8 mouse cellular contexts compared by ENCODE assay signal in genomic region chr6:54680891-54681745, GRCm38 (mm10). TPM values are rescaled to one million over a fixed set of nuclear protein-coding genes. Genes with fewer than 3 reads are reported as not detected.
DNase-seq lines count a peak whose midpoint lies in the region; ATAC-seq lines count a peak whose summit lies in the region.

Mturn (plus strand) TSS chr6:54681624.

- H3K4me2 ChIP-seq in intestine, embryonic 14.5 days (ENCODE audit: low read length), result peak within 1 kb of the TSS; percentile 91

- peak within 1 kb of the TSS; percentile 49 for H3K9ac ChIP-seq in intestine, embryonic 14.5 days (ENCODE audit: low read length)

- 3% methylated on average over 39 of the region's 48 CpGs for WGBS in intestine, embryonic 14.5 days

- no peaks in the 10 kb centered on the region for H3K9me3 ChIP-seq in intestine, embryonic 14.5 days (ENCODE audit: control insufficient read depth, low read length)

- peak within 1 kb of the TSS; percentile 75 for H3K4me3 ChIP-seq in intestine, embryonic 14.5 days (ENCODE audit: low read depth, low read length)

- intact Hi-C loops in gastrocnemius, postnatal 14 days (cut with DNase I; ENCODE audit: low total_unique reads), result no loop called here
- intact Hi-C loops in left cerebral cortex, postnatal 14 days (cut with DNase I), result loop anchor here (5.0 kb wide), 1 partner anchor 89 kb away; no protein-coding TSS in a partner anchor

- H3K27ac ChIP-seq in intestine, embryonic 14.5 days (ENCODE audit: low read depth), result 0 out of 2 replicates have a peak within 1 kb of the TSS, but pooled peaks have one; percentile 34

- peaks cover 6% of the 10 kb centered on the region for H3K4me1 ChIP-seq in intestine, embryonic 14.5 days (replicated peaks; ENCODE audit: control insufficient read depth, insufficient read depth, low read length)

- peak; percentile 99 for ATAC-seq in intestine, embryonic 14.5 days (replicated peaks; ENCODE audit: low FRiP score, low TSS enrichment, low read depth)

- peak; percentile 91 for DNase-seq in adipocyte (ENCODE audit: low spot score)
- DNase-seq in embryo, embryonic 10 days (ENCODE audit: low spot score), result peak; percentile 93
- peak; percentile 99 for DNase-seq in gastrocnemius, postnatal 14 days
- peak; percentile 98 for DNase-seq in intestine, embryonic 14.5 days (ENCODE audit: low spot score)
- peak; percentile 94 to 98 for DNase-seq in left cerebral cortex, postnatal 14 days (ENCODE audit: low spot score in 2 of 2)
- peak; percentile 94 for DNase-seq in mesoderm, embryonic 11.5 days (ENCODE audit: low read depth, low spot score)
- DNase-seq in right cerebral cortex, postnatal 36 days (ENCODE audit: low spot score in 2 of 2), result peak; percentile 96
- DNase-seq in yolk sac, embryonic 10.5 days (ENCODE audit: low spot score), result peak; percentile 95

- peaks cover 19% of the 10 kb centered on the region; the same call in 1 of the 2 replicates for H3K27me3 ChIP-seq in intestine, embryonic 14.5 days (replicated peaks; ENCODE audit: control insufficient read depth, insufficient read depth, low read length)

- H3K36me3 ChIP-seq in intestine, embryonic 14.5 days (ENCODE audit: control insufficient read depth, insufficient read depth, low read length), result no peaks in the 10 kb centered on the region

RNA-seq across cellular contexts. Expression of gene Mturn, which starts in this region (rescaled TPM):
- 1 to 10 TPM; 6.9 to 8.0 TPM for total RNA-seq in gastrocnemius, postnatal 14 days (2021)
- polyA plus RNA-seq in intestine, embryonic 14.5 days (2014; fragmentation: Nextera tagmentation; extraction: Ambion mirVana), result 9.9 and 10.4 TPM in 2 replicates
- total RNA-seq in left cerebral cortex, postnatal 14 days (2021), result 10 to 100 TPM; 91.4 to 98.7 TPM

Comparison
In these comparisons a context has a peak if more than half of its experiments do, and no peak if none do; other contexts are left out.
1. Peak in every context shown above with its lines: DNase-seq, ATAC-seq, H3K4me3 ChIP-seq and H3K27ac ChIP-seq.
2. RNA of gene Mturn (total RNA-seq): 91.4 to 98.7 TPM in left cerebral cortex, postnatal 14 days; 6.9 to 8.0 TPM in gastrocnemius, postnatal 14 days; every median in the first group is over 10 times any median in the second.